Mouse (Mus musculus): Measurements from ENCODE around the gene Gm30191. TPM values are rescaled to one million over a fixed set of nuclear protein-coding genes. Genes with fewer than 3 reads are reported as not detected.

The Gm30191 gene
- total RNA-seq (2021) = not detected
- long read RNA-seq = 0 reads

DNA sequence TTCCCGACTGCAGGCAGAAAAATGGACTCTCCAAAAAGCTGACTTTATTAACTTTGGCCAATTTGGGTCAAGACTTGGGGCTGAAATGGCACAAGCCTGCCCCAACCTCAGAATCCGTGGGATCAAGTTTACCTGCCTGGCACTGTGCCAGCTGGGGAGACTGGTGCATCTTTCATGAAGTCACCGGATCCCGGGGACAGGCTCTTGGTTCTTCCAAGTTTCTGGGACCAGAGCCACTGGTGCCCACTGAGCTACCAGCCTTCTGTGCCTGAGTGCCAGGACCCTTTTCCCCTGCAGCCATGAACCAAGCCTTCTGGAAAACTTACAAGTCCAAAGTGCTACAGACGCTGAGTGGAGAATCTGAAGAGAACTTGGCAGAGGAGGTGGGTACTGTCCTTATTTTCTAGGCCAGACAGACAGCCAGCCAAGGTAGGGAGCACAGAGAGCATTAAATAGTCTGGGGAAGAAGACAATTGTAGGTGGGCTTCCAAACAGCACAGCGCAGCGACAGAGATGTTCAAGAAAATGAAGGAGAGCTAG lies at the start of gene Gm30191:
Gene Gm30191 (plus strand): TSS at position 217 of the 540 bp plus-strand sequence.
- no peak for DNase-seq (ENCODE audit: low spot score in 2 of 2)

DNA sequence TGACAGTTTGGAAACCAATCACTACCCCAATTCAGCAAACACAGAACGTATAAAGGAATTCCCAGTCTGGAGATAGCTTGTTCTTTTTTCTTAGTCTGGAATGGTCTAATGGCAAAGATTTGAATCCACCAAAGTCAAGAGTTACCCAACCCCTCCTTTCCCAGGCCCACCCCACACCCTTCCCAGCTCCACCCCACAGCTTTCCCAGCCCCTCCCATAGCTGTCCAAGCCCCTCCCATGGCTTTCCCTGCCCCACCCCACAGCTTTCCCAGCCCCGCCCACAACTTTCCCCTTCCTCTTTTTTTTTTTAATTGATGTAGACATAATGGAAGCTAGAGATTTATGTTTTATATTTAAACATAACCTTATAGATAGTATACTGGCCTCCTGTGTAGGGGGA lies 47.4 kb upstream of the Gm30191 start:
- DNase-seq (ENCODE audit: low spot score in 2 of 2) = no peak

- no peak for DNase-seq (ENCODE audit: low spot score in 2 of 2)
These were observed 43.8 kb upstream of the Gm30191 start, which contains the start of gene Gm7534 for GRCm38 (mm10) chr4:134202904-134203303. TSS of gene Gm7534 (minus strand) at chr4:134203004.

DNA sequence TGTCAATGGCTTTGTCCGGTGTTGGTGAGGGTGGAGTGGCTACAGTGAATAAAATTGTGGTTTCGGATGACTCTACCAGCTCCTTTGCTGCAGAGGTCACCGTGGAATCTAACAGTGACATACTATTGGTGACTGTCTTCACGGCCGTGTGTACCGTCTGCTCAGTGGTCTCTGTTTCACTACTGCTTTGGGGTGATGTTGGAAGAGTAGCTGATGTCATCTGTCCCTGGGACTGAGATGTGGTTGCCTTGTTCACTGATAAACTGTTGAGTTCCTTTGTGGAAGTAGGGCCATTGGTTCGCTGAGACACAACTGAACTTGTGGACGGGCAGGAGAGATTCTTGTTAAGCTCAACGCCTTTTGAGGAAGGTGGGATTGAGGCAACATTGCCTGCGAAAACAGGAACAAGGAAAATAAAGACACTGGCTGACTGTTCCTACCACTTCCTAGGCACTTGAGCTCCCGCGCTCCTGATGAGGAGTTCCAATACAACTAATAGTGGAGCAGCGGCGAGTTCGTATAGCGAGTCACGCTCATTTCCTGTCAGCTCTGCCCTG lies 43.3 kb upstream of the Gm30191 start:
- DNase-seq (ENCODE audit: low spot score in 2 of 2) = no peak

DNA sequence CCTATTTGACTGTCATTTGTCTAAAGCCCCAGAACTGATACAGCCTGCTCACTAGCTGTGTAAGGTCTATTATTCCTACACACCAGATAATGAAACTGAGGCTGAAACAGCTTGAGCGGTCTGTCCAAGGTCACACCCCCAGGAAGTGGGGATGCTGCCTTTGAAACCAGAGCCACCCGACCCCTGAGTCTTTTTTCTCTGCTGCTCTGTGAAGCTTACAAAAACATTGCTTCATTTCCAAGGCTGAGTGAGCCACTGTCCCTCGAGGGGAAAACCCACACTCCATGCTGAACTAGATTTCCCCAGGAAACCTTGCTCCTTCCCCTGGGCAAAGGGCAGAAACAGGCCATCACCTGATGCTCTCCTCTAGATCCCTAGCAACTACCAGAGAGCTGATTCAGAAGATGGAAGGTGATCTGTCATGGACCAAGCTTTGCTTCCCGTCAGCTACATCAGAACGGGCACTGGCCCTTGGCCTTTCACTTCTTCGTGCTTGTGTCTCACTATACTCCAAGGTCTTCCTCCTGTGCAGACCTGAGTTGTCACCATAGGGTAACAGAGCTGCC lies 40.2 kb upstream of the Gm30191 start:
- DNase-seq (ENCODE audit: low spot score in 2 of 2) = no peak

GRCm38 (mm10) chr4:134222793-134223600 lies 23.7 kb upstream of the Gm30191 start:
- no peak for DNase-seq (ENCODE audit: low spot score in 2 of 2)

GRCm38 (mm10) chr4:134227194-134227593 lies 19.5 kb upstream of the Gm30191 start, which contains the start of gene Catsper4:
TSS of gene Catsper4 (minus strand) at chr4:134227383.
- no peak for DNase-seq (ENCODE audit: low spot score in 2 of 2)

- DNase-seq (ENCODE audit: low spot score in 2 of 2) = no peak
These were observed 16.3 kb upstream of the Gm30191 start for GRCm38 (mm10) chr4:134230431-134230830.

- no peak for DNase-seq (ENCODE audit: low spot score in 2 of 2)
These were observed 11.9 kb upstream of the Gm30191 start for GRCm38 (mm10) chr4:134234876-134235275.

- no peak for DNase-seq (ENCODE audit: low spot score in 2 of 2)
These were observed 9.0 kb upstream of the Gm30191 start for GRCm38 (mm10) chr4:134237582-134238278.

DNA sequence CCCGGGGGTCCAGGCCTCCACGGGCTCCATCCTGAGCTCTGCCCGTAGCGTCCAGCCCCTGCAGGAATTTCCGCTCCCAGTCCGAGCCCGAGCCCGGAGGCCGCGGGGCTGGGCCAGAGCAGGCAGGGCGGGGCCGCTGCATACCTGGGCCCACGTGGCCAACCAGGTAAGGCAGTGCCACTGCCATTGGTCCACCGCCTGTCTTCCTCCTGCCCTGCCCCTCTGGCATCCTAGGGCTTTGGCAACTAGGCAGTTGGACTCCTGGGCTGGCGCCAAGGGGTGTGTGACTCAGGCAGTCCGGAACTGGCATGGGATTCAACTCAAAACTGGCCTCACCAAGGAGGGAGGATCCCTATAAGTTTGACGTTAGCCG lies 8.5 kb upstream of the Gm30191 start, which contains the start of gene Cnksr1:
Gene Cnksr1 (minus strand): TSS at position 121 of the 373 bp plus-strand sequence.
- DNase-seq (ENCODE audit: low spot score in 2 of 2) = peak in 1 of 2 experiments; percentile 23

GRCm38 (mm10) chr4:134238686-134239085 lies 8.0 kb upstream of the Gm30191 start:
- no peak for DNase-seq (ENCODE audit: low spot score in 2 of 2)

- DNase-seq (ENCODE audit: low spot score in 2 of 2) = no peak
These were observed 3.1 kb upstream of the Gm30191 start, which contains the start of gene E130218I03Rik for GRCm38 (mm10) chr4:134243516-134244250. TSS of gene E130218I03Rik (plus strand) at chr4:134243662.

DNA sequence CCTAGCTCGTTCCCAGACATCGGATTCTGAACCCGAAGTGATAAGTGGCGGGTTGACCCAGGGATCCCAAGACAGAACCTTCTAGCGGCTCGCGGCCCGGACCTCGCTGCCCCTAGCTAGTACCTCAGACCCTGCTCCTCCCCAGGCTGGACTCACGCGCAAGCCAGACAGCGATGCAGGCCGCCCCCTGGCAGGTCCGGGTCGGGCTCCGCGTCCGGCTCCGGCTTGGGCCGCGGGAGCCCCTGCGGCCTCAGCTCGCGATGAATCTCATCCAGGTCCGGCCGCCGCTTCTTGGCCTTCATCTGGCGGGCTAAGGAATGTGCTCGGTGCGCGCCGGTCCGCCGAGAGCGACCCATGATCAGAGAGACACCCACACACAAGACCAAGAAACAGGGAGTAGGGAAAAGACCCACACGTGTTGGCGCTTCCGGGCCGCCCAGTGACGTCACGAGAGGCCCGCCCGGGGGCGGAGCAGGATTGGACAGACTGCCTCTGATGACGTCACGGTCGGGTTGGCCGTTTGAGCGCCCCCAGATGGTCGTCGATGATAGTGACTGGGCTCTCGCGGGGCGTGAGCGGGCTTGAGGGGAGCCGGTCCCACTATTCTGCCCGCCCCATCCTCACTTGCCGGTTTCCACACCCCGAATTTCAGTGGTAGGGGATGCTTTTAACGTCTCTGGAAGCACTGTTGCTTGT lies 1.4 kb upstream of the Gm30191 start, which contains the start of gene Zfp593:
Gene Zfp593 (minus strand): TSS at position 445 of the 696 bp plus-strand sequence.
- DNase-seq (ENCODE audit: low spot score in 2 of 2) = peak; percentile 92 to 97

- DNase-seq (ENCODE audit: low spot score in 2 of 2) = no peak
These were observed 479 bp upstream of the Gm30191 start for GRCm38 (mm10) chr4:134246256-134246655.

GRCm38 (mm10) chr4:134249651-134250050 lies 2.9 kb downstream of the Gm30191 start:
- DNase-seq (ENCODE audit: low spot score in 2 of 2) = peak; percentile 36 to 69

DNA sequence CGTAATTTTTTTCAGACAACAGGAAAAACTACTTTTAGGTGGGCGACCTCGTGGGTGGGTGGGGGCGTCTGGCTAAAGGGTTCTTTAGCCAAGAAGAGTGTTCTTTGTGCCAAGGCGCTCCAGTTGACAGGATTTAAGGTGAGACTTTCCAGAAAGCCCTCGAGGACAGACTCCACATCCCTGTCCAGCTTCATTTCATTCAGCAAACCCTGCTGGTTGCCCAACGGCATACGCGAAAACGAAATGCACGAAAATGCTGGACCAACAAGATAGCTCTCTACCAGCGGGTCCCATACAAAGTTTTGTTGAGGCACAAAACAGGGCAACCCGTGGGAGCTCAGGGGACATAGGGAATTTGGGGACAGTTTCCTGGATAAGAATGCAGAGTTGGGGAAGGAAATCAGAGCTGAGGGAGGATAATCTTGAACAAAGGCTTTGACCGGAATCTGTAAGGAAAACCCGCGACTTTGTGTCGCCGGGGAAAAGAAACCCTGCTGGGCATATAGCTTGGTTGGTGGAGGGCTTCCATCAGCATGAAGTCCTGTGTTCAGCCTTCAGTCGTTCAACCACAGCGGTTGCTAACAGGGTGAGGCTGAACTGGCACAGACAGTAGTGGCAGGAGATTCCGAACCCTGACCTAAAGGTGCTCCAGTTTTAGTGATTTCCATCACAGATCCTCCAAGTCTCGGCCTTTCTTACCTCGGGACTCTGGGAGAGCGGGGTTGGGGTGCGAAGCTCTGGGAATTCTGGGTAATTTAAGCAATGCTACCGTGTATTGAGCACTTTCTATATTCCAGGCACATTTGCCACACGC lies 3.6 kb downstream of the Gm30191 start:
- DNase-seq (ENCODE audit: low spot score in 2 of 2) = no peak

- DNase-seq (ENCODE audit: low spot score in 2 of 2) = no peak
These were observed 4.2 kb downstream of the Gm30191 start for GRCm38 (mm10) chr4:134250930-134251240.
